Mouse (Mus musculus) liver, postnatal 0 days (tissue): Measurements from ENCODE around the gene Il17c. TPM values are rescaled to one million over a fixed set of nuclear protein-coding genes. Genes with fewer than 3 reads are reported as not detected.

Source experiments
- ATAC-seq: fragments of 200-750 bp; cut with Nextera tagmentation; 2 replicates; pipeline ENCODE4 v1.8.0; 2017; ENCODE audit warnings: mild to moderate bottlenecking, moderate library complexity
- DNase-seq: peaks from one replicate; pipeline ENCODE4 v3.0.0-alpha.2; 2016
- H3K27ac ChIP-seq: fragments of 300-500 bp; sonication (generic); 2 replicates; pipeline ENCODE4 v1.5.1; 2014; ENCODE audit warnings: antibody characterized with exemption, moderate library complexity, mild to moderate bottlenecking, low read depth
- H3K27me3 ChIP-seq: fragments of 300-500 bp; sonication (generic); 2 replicates; pipeline ENCODE4 v1.6.1; 2014; ENCODE audit warnings: low read length, control low read depth, mixed read lengths; ENCODE audit not compliant: insufficient read depth
- H3K36me3 ChIP-seq: fragments of 300-500 bp; sonication (generic); replicated peaks from 2 replicates; pipeline ENCODE4 v1.6.1; 2014; ENCODE audit warnings: mild to moderate bottlenecking, control low read depth, low read length, moderate library complexity, mixed read lengths; ENCODE audit not compliant: insufficient read depth
- H3K4me1 ChIP-seq: fragments of 300-500 bp; sonication (generic); 2 replicates; pipeline ENCODE4 v1.6.1; 2014; ENCODE audit warnings: antibody characterized with exemption, mild to moderate bottlenecking, control low read depth; ENCODE audit not compliant: insufficient read depth
- H3K4me2 ChIP-seq: fragments of 300-500 bp; sonication (generic); 2 replicates; pipeline ENCODE4 v1.6.1; 2014; ENCODE audit warnings: low read depth, mild to moderate bottlenecking, low read length, moderate library complexity, mixed read lengths
- H3K4me3 ChIP-seq: fragments of 300-500 bp; sonication (generic); 2 replicates; pipeline ENCODE4 v1.5.1; 2014; ENCODE audit warnings: low read depth, low read length
- H3K9ac ChIP-seq: fragments of 300-500 bp; sonication (generic); replicated peaks from 2 replicates; pipeline ENCODE4 v1.6.1; 2014; ENCODE audit warnings: mild to moderate bottlenecking, moderate library complexity
- H3K9me3 ChIP-seq: fragments of 300-500 bp; sonication (generic); 2 replicates; pipeline ENCODE4 v1.6.1; 2016; ENCODE audit warnings: mild to moderate bottlenecking, control low read depth, low read length, mixed read lengths
- CTCF ChIP-seq: sonication (generic); IDR thresholded peaks from 2 replicates; pipeline ENCODE4 v1.5.1; 2016; ENCODE audit warnings: antibody characterized with exemption, low read depth
- EP300 ChIP-seq: IDR thresholded peaks from 2 replicates; pipeline ENCODE4 v1.6.1; 2016; ENCODE audit warnings: antibody characterized with exemption, low read depth, mild to moderate bottlenecking
- WGBS: fragments of 180-500 bp; shearing (Covaris S2); extraction: QIAGEN DNeasy Blood & Tissue Kit; methylation state at CpG from one replicate; pipeline ENCODE4 v1.1.7; 2014; ENCODE audit not compliant: insufficient replicate concordance; 5-methylcytosine and 5-hydroxymethylcytosine counted together
- polyA plus RNA-seq: library from polyadenylated mRNA; unstranded; fragments of >200 nt; fragmentation: Nextera tagmentation; extraction: Ambion mirVana; gene quantifications from 2 replicates; pipeline ENCODE4 v1.2.1, GENCODE M21; 2015

The Il17c gene
- polyA plus RNA-seq, 1 experiment from 2014 or later: not detected

DNA sequence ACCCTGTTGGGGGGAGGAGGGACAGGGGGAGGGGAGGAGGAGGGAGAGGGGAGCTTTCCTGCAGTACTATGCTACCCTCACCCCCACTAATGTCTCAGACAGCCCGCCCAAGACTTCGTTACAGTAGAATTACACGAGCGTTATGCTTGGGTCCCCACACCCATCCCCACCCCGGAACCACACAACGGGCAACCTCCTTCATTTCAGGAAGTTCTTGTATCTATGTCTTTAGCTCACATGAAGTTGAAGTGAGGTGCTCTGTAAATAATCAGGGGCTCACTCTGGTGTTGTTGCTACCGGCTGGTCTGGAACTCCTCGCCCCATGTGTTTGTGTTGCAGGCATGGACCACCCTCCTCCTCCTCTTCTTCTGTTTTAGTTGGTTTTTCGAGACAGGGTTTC lies 6.3 kb downstream of the Il17c start:
- no peak for ATAC-seq
- H3K4me1 ChIP-seq: peaks cover 21% of the 10 kb centered on the region
- H3K4me2 ChIP-seq: peak overlapping the region; percentile 26; the same call in 1 of the 2 replicates
- H3K9me3 ChIP-seq: no peaks in the 10 kb centered on the region
- H3K36me3 ChIP-seq: peaks cover 19% of the 10 kb centered on the region
- peak overlapping the region; percentile 24; the same call in 1 of the 2 replicates for H3K27ac ChIP-seq
- no peak overlapping the region for H3K9ac ChIP-seq
- TF ChIP-seq EP300 (no peak), CTCF (no peak)
- no peak for DNase-seq
- WGBS: 64% methylated on average over 9 of the region's 9 CpGs
- H3K27me3 ChIP-seq: no peaks in the 10 kb centered on the region
- no peak overlapping the region for H3K4me3 ChIP-seq

GRCm38 (mm10) chr8:122430058-122430636 lies 8.3 kb downstream of the Il17c start:
- DNase-seq (peak; percentile 58), ATAC-seq (peak; percentile 62)
- H3K4me1 ChIP-seq: peaks cover 28% of the 10 kb centered on the region
- peak overlapping the region; percentile 21; the same call in 1 of the 2 replicates for H3K9ac ChIP-seq
- no peaks in the 10 kb centered on the region for H3K27me3 ChIP-seq
- peaks cover 14% of the 10 kb centered on the region for H3K36me3 ChIP-seq
- H3K4me2 ChIP-seq: peak overlapping the region; percentile 90
- H3K4me3 ChIP-seq: no peak overlapping the region
- peak overlapping the region; percentile 94 for H3K27ac ChIP-seq
- H3K9me3 ChIP-seq: no peaks in the 10 kb centered on the region
- TF ChIP-seq EP300 (no peak), CTCF (peak; percentile 42; the same call in 1 of the 2 replicates)
- WGBS: 41% methylated on average over 10 of the region's 10 CpGs

- no peak for ATAC-seq
- no peak for DNase-seq
- H3K36me3 ChIP-seq: peaks cover 17% of the 10 kb centered on the region
- peaks cover 28% of the 10 kb centered on the region for H3K4me1 ChIP-seq
- peak overlapping the region; percentile 90 for H3K4me2 ChIP-seq
- peak overlapping the region; percentile 66; the same call in 1 of the 2 replicates for H3K4me3 ChIP-seq
- H3K9me3 ChIP-seq: no peaks in the 10 kb centered on the region
- 52% methylated on average over 3 of the region's 3 CpGs for WGBS
- no peak for TF ChIP-seq EP300
- no peak for TF ChIP-seq CTCF
- H3K27me3 ChIP-seq: no peaks in the 10 kb centered on the region
- H3K27ac ChIP-seq: peak overlapping the region; percentile 94
- H3K9ac ChIP-seq: peak overlapping the region; percentile 21
Observed at GRCm38 (mm10) chr8:122430646-122431045, 8.8 kb downstream of the Il17c start.

GRCm38 (mm10) chr8:122431694-122432442 lies 10.0 kb downstream of the Il17c start:
- peaks cover 19% of the 10 kb centered on the region for H3K36me3 ChIP-seq
- H3K4me1 ChIP-seq: peaks cover 28% of the 10 kb centered on the region
- TF ChIP-seq CTCF (no peak), EP300 (no peak)
- ATAC-seq (no peak; the same call in 1 of the 2 replicates), DNase-seq (no peak)
- H3K4me3 ChIP-seq: peak overlapping the region; percentile 66
- no peaks in the 10 kb centered on the region for H3K9me3 ChIP-seq
- H3K27me3 ChIP-seq: no peaks in the 10 kb centered on the region
- WGBS: 19% methylated on average over 18 of the region's 18 CpGs
- peak overlapping the region; percentile 94 for H3K27ac ChIP-seq
- peak overlapping the region; percentile 90 for H3K4me2 ChIP-seq
- peak overlapping the region; percentile 76 for H3K9ac ChIP-seq

DNA sequence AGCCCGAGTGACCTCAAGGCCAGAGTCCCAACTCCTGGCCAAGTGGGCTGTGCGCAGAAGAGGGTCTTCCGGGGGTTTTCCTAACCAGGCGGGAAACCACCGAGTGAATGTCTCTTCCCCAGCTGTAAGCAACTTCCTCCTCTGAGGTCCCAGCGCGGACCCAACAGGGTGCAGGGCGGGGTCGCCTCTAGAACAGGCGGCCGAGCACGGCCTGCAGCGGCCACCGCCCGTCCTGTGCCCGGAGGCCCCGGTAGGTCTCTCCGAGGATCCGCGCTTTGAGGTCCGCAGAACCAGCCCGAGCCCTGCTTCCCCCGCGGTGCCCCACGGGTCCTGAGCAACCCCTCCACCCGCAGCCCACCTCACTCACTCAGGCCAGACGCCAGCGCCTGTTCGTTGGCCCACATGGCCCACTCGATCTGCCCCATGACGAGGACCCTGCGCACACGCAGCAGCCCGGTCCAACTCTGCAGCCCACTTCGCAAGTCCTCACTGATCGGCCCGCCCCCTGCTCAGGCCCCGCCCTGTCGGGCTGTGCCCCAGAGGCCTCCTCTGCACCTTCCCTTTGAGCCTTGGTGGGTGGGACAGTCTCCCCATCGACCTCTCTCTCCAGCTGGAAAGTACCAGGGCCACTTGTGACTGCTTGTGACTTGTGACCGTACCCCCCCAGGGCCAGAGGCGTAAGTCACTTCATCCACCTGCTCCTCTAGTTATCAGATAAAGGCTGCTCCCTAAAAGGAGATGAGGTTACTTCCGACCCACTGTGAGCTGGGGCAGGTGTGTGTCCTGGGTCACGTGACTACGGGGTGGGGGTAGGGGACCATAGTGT lies 10.8 kb downstream of the Il17c start, which contains the start of gene Cyba:
Gene Cyba (minus strand): TSS at position 488 of the 826 bp plus-strand sequence.
- Histone ChIP-seq H3K9me3 (no peaks in the 10 kb centered on the region), H3K27ac (peak within 1 kb of the TSS; percentile 94), H3K4me1 (peaks cover 28% of the 10 kb centered on the region), H3K9ac (peak within 1 kb of the TSS; percentile 76), H3K4me2 (peak within 1 kb of the TSS; percentile 90), H3K36me3 (peaks cover 17% of the 10 kb centered on the region), H3K4me3 (peak within 1 kb of the TSS; percentile 66), H3K27me3 (no peaks in the 10 kb centered on the region)
- peak; percentile 80 for DNase-seq
- 2% methylated on average over 41 of the region's 45 CpGs for WGBS
- TF ChIP-seq CTCF (no peak), EP300 (no peak)
- ATAC-seq: peak; percentile 71
